Mouse (Mus musculus) bone marrow, adult 2 months (tissue): ENCODE results near the gene Osbpl6.

Experiments used
- CTCF ChIP-seq: fragments of 200-500 bp; IDR thresholded peaks from 2 replicates; pipeline ENCODE4 v1.5.1; 2011; ENCODE audit warnings: low read length, control low read depth; ENCODE audit not compliant: control insufficient read depth, insufficient read depth
- POLR2A ChIP-seq: fragments of 200-500 bp; IDR thresholded peaks from 2 replicates; pipeline ENCODE4 v1.6.1; 2011; ENCODE audit warnings: low read depth, mild to moderate bottlenecking, control low read depth, low read length, borderline replicate concordance; ENCODE audit not compliant: control insufficient read depth

DNA sequence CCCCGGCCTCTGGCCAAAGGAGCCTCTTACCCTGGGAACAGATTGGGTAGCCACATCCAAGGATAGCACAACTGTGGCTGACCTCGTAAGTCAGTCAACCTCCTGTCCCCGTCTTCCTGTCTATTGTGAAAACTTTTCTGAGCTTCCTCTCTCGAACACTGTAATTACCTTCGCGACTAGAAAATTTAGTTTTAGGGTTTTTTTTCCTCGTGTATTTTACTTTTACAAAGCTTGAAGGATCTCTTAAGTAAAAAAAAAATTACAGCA, 35.7 kb upstream of the Osbpl6 start:
- TF ChIP-seq POLR2A (no peak), CTCF (no peak)
